Mouse (Mus musculus) right cerebral cortex, postnatal 14 days (tissue): ENCODE measurements around the gene Pank2.
"Not testable (repeated sequence)": the region's sequence is repeated elsewhere in the genome, so short reads cannot be mapped to it uniquely, and the experiment has no call there.

Experiments
- DNase-seq: peaks from one replicate; pipeline ENCODE4 v3.0.0; 2022

Pank2 gene

DNA sequence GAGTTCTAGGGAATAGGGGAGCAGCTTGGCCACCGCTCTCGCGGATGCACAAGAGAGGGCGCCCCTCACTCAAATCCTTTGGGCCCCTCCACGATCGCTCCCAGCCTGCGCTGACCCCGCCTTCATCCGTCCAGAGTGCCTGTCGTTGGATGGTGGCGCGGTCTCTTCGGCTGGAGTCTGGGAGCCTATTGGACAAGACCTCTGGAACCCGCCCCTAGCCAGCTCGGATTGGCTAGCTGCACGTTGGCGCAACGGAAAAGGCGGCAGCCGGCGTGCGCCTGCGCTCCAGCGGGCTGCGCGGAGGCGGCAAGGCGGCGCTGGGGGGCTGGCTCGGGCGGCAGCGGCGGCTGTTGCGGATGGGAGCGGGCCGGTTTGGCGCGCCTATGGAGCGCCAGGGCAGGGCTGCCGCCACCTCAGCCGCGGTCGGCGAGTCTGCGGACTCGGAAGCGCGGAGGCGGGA is at the start of gene Pank2:
TSS of gene Pank2 (plus strand) at position 283 of the 460 bp plus-strand sequence.
- DNase-seq: peak; percentile 98

DNA sequence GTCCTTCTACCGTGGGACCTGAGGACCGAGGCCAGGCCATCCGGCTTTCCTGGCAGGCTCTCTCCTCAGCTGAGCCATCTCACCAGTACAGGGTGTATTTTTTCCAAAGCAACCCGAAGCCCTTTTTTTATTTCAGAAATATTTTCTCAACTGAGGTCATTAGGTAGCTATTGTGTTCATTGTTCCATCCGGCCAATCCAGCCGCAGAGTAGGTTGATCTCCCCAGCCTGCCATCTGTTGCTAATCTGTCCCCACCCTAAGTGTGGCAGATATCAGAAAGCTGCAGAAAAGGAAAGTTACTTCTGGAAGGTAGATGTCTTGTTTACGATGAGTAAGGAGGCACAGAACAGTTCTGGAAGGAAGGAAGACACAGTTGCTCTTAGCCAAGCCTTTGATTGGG is 48.5 kb upstream of the Pank2 start:
- no peak for DNase-seq

DNA sequence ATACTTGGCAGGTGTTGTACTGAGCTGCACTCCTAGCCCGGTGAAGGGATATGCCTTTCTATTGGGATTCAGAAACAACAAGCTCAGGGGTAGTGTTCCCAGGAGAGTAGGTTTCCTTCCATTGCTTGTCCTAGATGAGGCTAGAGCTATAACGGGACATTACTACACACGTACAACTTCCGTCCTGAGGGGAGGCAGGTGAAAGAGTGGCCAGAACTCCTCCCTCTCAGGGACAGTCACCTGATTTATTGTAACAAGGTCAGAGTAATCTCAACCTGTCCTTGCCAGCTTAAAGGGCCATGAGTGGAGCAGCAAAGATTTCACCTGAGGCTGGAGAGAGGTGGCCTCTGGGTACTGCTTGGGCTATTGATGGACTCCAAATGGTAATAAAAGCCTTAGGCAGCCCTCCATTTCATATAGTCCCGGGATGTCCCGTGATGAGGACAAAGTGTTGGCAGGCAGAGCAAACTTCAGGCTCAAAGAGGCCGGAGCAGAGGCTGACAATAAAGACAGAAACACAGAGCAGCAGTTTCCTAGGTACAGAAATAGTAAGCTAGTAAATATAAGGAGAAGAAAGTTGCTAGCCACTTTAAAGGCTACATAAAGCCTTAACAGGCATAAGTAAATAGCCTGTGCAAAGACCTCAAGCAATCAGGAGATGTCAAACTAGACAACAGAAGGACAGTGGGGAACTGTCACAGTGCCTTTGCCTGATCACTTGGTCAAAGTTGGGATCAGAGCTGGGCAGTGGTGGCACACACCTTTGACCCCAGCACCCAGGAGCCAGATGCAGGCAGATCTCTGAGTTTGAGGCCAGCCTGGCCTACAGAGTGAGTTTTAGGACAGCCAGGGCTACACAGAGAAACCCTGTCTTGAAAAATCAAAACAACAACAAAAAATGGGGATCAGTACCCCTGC is 46.1 kb upstream of the Pank2 start:
- no peak for DNase-seq

DNA sequence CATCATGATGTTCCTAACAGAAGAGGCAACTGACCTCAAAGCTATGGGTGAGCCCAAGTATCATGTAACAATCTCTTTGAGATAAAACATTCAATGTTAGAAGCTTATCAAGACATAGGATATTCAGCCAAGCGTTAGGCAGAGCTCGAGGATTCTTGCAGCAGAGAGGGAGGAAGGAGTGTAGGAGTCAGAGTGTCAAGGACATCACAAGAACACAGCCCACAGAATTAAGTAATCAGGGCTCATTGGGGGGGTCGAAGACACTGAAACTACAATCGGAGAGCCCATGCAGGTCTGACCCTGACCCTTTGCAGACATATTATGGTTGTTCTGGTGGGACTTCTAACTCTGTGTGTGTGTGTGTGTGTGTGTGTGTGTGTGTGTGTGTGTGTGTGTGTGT is 42.3 kb upstream of the Pank2 start:
- DNase-seq: no peak

DNA sequence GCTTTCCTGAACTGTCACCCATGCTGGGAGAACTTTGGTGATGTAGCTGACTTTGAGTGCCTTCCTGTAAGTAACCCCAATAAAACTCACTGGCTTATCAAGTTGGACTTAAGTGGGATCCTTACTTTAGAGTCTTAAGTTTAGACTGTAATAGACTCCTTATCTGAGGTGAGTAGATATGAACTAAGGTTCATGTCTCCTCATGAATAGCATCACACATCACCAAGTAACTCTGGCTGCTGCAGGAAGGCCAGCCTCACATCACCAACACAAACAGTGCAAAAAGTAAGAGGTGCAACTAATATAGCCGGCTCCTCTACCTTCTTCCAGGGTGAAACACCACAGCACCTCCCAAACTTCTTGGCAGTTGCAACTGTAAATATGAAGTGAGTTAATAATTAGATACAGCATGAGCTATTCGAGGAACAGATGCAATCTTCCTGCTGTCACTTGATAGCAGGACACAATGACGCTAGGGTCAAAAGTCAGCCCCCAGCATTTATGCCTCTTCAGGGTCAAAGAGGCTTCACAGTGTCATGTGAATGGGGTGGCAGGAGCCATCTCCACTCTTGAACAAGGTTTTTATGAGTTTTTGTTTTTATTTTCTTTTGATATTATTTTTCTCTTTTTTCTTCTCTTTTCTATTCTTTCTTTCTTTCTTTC is 40.3 kb upstream of the Pank2 start:
- no peak for DNase-seq

DNA sequence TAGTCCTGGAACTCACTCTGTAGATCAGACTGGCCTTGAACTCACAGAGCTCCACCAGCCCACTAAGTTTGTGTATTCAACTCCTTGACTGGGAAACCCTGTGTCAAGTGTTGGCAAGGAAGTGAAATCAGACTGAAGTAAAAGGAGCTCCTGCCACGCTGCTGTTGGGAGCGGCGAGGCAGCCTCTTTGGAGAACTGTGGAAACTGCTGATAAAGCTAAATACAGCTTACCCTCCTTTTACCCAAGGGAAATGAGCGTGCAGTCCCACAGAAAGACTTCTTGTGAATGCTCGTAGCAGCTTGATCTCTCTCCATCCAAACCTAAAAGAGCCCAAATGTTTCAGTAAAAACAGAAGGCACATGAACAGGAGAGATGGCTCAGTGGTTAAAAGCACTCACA is 39.7 kb upstream of the Pank2 start:
- no peak for DNase-seq

DNA sequence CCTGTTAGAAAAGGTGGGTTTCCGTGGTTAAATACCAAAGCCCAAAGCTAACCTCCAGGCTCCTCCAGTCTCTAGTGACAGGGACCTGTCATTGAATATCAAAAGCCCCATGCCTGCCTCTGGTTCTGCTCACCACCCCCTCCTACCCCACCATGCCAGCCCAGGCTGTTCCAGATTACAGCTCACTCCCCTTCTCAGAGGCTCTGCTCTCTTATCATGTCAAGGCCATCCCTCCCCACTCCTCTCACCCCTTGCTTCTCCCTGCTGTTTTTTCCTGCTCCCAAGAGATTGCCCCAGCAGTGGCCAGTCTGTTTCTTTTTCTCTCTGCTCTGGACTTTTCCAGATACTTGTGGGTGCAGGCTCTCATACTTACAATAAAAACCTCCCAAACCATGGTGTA is 38.7 kb upstream of the Pank2 start:
- DNase-seq: no peak

DNA sequence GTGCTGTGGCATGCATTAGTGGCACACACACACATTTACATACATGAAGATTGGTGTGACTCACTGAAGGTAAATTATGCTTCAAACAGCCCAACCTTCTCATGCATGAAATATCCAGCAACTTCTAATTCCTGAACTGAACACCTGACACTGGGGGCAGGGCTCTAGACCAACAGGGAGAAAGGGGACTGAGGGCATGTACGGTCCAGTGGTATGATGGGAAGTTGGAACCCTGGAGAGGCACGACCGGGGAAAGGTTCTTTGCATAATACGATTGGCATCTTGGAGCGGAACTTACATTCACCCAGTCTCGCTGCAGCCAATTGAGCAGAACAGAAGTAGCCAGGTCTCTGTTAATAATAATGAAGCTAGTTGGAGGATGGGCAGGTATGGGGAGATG is 37.1 kb upstream of the Pank2 start:
- DNase-seq: no peak

DNA sequence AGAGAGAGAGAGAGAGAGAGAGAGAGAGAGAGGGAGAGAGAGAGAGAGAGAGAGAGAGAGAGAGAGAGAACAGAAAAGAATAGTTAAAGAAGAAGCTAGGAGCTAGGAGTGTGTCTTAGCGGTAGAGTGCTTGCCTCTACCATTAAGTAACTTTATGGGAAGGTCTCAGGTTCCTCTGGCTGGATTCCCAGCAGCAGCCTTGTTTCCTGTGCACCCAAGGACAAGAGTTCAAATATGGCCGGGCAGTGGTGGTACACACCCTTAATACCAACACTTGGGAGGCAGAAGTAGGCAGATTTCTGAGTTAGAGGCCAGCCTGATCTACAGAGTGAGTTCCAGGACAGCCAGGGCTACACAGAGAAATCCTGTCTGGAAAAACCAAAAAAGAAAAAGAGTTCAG is 35.6 kb upstream of the Pank2 start:
- DNase-seq: not testable (repeated sequence)

DNA sequence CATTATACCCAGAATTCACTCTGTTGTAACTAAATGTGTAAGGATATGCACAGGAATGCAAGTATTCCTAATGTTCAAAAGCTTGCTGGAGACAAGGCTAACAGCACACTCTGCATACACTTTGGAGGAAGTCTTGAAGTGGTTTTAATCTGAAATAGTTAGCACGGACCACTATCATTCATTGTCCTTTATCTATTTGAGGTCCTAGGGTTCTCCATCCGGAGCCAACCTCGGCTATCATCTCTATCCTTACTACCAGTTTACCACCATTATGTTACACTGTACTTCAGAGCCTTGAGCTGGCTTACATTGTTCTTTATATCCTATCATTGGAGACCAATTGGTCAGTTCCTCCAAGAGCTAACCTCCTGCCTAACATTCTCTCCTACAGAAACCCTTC is 35.1 kb upstream of the Pank2 start:
- no peak for DNase-seq

DNA sequence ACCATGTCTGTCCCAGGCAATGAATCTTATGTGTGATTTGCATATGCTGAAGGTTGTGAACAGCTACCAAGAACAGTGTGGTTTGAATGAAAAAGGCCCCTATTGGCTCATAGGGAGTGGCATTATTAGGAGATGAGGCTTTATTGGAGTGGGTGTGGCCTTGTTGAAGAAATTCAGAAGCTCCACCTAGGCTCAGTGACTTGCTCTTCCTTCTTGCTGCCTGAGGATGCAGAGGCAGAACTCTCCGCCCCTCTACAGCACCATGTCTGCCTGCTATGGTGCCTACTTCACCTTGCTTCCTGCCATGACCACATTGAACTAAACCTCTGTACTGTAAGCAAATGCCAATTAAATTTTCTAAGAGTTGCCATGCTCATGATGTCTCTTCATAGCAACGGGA is 29.7 kb upstream of the Pank2 start:
- no peak for DNase-seq

DNA sequence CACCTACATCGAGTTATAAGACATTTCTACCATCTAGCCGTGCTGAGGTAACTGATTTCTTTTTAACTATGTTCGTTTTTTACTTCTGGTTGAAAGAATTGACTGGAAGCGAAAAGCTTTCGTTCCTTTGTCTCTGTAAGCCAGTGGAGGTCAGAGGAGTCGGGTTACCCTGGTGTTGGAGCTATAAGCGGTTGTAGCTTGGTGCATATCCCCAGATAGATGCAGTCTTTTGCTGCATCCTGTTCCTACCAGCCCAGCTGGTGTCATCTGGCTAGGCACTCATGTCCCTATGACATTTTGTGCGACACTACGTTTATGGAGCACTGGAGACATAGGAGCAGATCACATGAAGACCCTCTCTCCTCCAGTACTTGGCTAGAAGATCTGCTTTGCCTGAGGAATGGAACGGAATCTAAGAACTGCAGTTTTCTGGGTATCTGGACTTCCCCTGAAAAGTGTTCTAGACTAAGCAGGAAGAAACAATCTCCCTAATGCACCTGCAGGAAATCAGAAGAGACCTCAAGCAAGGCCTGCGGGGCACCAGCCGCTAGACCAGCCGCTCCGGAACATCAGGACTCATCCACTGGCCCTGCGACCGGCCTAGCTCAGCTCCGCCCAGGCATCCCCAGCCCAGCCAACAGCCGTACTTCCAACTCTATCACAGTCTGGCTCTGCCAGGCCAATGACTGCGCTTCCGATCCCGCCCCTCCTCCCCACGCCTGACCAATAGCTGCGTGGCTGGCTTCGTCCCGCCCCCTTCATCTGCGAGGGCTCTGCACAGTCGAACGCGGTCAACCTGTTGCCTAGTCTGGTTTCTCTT is 28.8 kb upstream of the Pank2 start, which contains the start of gene Mavs:
TSS of gene Mavs (plus strand) at position 757 of the 820 bp plus-strand sequence.
- DNase-seq: peak; percentile 90

DNA sequence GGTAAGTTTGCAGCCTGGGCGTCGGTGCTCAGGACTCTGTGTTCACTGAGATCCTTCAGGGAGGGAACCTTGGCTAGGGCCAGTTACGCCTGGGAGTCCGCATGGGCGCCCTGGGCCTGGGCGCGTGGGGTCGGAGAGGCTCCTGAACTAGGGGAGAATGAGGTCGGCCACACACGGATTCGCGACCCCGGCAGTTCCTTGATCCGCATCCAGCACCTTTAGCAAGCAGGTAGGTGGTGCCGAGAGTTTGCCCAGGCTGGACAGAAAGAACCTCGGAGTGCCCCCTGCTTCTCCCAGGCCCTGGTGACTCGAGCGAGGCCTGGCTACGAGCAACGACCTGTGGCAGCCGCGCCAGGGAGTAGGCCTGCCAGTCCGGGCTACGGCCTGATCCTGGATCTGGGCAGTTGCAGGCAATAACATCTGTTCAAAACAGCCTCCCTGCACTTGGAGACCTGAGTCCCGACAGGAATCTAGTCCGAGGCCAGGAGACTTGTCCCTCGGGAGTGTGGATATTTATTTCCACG is 28.1 kb upstream of the Pank2 start:
- no peak for DNase-seq

DNA sequence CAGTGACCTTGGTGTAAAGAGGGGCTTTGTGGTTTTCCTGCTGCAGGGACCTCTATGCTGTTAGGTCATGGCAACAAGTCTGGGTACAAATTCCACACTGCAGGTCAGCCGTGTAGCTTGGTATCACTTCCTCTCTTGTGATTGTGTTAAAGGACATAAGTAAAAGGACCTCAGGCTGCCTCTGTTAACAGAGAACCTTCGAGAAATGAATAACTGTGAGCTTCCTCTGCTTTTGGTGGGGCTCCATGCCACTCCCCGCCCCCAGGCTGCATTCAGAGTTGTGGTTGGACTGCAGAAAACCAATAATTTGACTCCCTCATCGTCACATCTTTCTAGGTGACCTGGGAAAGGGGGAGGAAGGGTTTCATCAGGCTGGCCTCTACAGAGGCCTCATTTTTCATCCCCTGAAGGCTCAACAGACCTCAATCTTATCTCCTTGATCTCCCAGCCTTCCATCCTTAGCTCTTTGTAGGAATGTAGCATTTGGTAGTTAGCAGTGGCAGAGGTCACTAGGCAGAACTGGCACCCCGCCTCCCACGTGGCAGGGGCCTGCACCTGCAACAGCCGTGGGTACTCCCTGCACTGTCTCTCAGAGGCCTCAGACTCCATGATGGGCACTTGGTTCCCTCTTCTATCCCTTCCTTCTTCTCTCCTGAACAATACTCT is 27.2 kb upstream of the Pank2 start:
- no peak for DNase-seq

DNA sequence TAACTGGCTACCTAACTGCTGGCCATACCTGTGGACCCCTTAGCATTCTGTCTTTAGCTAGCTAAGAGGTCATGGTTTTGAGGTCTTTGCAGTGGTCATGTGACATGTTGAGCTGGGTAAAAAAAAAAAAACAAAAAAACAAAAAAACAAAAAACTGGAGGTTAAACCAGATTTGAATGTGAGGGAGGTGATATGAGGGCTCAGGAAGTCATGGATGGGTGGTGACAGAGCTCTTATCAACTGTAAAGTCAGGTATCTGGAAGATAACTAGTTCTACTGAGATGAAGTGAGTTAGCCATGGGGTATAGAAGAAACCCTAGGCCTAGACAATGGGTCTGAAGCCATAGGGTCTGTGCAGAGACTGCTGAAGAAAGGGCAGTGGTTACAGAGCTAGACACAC is 20.1 kb upstream of the Pank2 start:
- DNase-seq: no peak

DNA sequence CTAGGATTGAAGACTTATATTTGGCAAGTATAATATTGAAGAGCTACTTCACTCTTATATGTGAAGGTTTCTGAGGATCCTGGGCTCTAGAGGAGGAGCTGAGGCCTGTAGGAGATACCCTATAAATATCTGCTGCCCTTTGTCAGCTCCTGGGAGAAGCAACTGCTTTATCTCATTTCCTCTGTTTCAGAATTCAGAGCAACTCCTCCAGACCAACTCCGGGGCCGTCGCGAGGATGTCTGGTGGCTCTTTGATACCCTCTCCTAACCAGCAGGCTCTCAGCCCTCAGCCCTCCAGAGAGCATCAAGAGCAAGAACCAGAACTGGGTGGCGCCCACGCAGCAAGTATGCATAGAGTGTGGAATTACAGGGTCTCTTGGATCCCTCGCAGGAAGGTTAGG is 19.4 kb upstream of the Pank2 start:
- no peak for DNase-seq

DNA sequence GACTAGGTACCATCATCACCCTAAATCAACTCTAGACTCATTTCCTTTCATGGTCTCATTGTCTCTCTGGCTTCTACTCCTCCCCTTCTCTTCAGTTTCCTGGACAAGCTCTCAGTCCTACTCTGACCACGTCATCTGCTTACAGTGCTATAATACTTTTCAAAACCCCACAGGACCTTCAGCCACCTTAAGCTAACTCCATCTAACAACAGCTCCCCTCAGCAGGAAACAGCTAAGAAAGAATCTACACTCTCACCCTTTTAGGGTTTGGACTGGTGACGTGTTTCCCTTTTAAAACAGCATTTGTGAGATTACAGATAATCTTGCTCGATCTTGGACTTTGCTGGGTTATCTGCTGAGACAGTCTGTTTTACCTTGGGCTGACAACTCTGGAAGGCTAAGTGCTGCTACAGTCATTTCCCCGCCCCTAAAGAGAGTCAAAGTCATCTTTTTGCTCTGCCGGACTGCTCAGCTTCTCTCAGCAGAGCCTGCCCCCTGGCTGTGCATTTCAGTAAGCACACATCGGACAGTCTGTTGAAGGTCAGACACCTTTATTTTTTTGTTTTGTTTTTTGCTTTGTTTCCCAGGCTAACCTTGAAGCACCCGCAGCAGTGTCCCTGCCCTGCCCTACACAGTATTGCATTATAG is 8.5 kb upstream of the Pank2 start:
- peak; percentile 39 for DNase-seq

DNA sequence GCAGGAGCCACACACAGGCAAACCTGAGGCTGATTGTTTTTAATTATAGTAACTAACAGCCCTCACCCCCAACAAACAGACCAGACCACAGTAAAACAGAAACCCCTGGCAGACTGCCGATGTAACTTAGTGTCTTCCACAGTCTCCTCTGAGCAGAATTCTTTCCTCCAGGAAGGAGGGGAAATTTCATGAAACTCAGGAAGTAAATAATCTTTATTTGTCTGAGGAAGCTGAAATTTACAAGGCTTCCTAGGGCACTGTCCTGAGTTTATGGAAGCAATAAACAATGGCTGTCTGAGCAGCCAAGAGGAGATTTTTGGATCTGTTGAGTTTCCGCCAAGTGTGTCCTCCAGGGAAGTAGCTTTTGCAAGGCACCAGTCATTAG is 8.0 kb upstream of the Pank2 start:
- DNase-seq: no peak

DNA sequence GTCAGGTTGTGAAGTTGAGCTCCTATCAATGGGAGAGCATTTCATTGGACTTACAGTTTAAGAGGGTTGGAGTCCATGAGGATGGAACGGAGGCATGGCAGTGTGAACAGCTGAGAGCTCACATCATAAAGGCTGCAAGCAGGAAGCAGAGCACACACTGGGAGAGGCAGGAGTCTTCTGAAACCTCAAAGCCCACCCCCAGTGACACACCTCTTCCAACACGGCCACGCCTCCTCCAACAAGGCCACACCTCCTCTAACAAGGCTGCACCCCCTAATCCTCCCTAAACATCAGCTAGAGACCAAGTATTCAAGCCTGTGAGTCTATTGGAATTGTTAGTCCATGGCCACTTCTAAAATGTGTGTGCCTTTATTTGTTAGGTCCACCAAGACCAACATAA is 6.6 kb upstream of the Pank2 start:
- DNase-seq: no peak

DNA sequence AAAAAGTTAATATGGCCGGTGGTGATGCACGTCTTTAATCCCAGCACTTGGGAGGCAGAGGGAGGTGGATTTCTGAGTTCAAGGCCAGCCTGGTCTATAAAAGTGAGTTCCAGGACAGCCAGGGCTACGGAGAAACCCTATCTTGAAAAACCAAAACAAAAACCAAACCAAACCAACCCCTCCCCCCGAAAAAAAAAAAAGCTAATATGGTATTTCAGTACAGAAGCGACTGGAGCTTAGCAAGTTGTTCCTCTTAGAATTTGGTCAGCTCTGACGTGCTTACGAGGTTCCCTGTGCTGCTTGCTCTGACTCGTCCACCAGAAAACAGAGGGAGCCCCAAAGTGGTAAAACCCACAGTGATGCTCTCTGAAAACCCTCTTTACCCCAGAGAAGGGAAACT is 3.6 kb upstream of the Pank2 start:
- DNase-seq: no peak

DNA sequence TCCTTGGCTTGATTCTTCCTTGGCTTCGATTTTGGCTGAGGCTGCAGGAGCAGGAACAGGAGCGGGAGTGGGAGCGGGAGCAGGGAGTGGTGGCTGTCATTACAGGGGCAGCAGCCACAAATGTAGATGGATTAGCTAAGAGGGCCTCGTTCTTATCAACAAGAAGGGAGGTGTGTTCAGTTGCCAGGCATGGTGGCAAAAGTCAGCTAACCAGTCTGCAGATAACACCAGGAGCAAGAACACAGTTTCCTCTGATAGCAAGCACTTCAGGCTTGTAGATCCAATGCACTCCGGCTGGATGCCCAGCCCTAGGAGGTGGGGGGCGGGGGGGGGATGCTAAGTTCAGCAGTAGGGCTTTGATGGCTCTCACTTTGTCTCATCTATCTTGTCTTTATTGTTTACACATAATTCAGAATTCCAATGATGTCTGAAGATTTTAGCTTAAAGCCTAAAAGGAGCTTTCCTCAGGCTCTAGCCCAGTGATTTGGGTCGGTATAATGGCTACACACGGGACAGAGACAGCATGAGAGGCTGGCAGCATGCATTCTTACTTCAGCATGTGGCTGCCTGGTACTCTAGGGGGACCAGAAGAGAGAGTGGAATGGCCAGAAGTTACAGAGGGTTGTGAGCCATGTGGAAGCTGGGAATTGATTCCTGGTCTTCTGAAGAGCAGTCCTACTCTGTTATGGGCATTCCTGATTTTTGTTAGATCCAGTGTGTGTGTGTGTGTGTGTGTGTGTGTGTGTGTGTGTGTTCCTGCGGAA is 1.6 kb upstream of the Pank2 start:
- DNase-seq: no peak
